Mouse (Mus musculus) heart, adult 2 months (tissue): ENCODE results near the gene Mroh8.

Experiments used
- CTCF ChIP-seq: fragments of 200-600 bp; IDR thresholded peaks from 2 replicates; pipeline ENCODE4 v1.8.1; 2022; ENCODE audit warnings: antibody characterized with exemption, mild to moderate bottlenecking, moderate library complexity
- POLR2A ChIP-seq: fragments of 200-500 bp; IDR thresholded peaks from 2 replicates; pipeline ENCODE4 v1.6.1; 2011; ENCODE audit warnings: mild to moderate bottlenecking, low read depth, low read length, control low read depth; ENCODE audit not compliant: insufficient read depth

GRCm38 (mm10) chr2:157306091-157307032 is 27.0 kb upstream of the Mroh8 start:
- TF ChIP-seq POLR2A (no peak), CTCF (no peak)
